ENCODE assay signal across 9 mouse cellular contexts in the genomic region with DNA sequence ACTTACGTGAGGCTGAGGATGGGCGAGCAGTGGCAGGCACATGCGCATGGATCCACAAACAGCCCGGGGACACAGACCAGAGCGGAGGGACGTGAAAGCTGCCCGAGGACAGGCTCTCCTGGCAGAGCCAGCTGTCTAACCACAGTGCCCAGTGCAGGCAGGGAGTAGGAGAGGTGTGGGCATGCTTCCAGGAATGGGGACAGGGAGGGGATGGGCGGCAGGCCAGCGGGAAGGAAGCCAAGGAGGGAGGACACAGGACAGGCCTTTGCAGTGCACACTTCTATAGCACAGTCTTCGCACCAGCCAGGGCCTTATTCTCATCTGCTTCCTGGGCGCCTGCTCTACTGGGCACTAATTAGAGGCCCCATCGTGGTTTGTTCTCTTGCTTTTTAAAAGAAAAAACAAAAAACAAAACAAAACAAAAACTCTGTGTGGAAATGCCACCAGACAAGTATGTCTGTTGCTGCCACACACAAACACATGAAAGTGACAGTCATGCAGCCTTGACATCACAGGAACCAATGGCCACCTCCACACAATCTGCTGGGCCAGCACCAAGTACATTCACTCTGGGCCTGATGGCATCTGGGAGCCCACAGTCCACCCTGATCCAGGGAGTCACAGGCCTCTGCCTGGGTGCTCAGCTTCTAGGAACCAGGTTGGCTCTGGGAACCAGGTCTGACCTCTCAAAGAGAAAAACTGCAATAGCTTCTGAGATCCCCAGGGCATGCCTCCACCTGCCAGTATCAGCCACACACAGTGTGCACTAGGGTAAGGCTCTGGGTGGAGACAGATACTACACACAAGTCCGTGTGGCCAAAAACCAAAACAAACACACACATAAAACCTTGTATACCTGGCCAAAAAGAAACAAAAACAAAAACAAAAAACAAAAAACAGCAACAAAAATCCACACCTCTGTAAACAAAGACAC. TPM values are rescaled to one million over a fixed set of nuclear protein-coding genes. Genes with fewer than 3 reads are reported as not detected.
DNase-seq lines count a peak whose midpoint lies in the region; ATAC-seq and TF ChIP-seq lines count a peak whose summit lies in the region.
"Had no signal": no experiment of that assay in that cellular context is flagged by ENCODE, and none has a peak within 500 bp of the region (broad histone marks: within the 10 kb centered on the region; RNA-seq: fewer than 3 reads in every experiment).

No protein-coding gene starts in this region.

- no peak for TF ChIP-seq CTCF in liver, postnatal 0 days (IDR thresholded peaks at IDR 0.05; ENCODE audit: low read depth)

- 0 out of 2 replicates have a peak, but pooled peaks cover 2% of the 10 kb centered on the region for H3K27me3 ChIP-seq in liver, postnatal 0 days (ENCODE audit: insufficient read depth, low read length)

- no peaks in the 10 kb centered on the region for H3K9me3 ChIP-seq in liver, postnatal 0 days (ENCODE audit: low read length)

- H3K4me1 ChIP-seq in liver, postnatal 0 days (ENCODE audit: insufficient read depth), result 0 out of 2 replicates have a peak, but pooled peaks cover 2% of the 10 kb centered on the region

- peak; percentile 57 for DNase-seq in liver, postnatal 0 days
- DNase-seq in liver, result no peak
- DNase-seq in cerebellum, adult 9-10 months, result peak; percentile 80
- DNase-seq in gonadal fat pad, adult 2 months (ENCODE audit: low read depth), result peak; percentile 64
- DNase-seq in layer of hippocampus, adult 18-20 months (ENCODE audit: low spot score in 2 of 2), result peak; percentile 64 to 80
- peak; percentile 88 for DNase-seq in lung, postnatal 36 days
- peak; percentile 88 for DNase-seq in urinary bladder, postnatal 14 days (ENCODE audit: low spot score)
- no peak for DNase-seq in yolk sac, embryonic 10.5 days (ENCODE audit: low spot score)

- peaks cover 37% of the 10 kb centered on the region for H3K36me3 ChIP-seq in liver, postnatal 0 days (replicated peaks; ENCODE audit: insufficient read depth, low read length)

- TF ChIP-seq EP300 in liver, postnatal 0 days (IDR thresholded peaks at IDR 0.05; ENCODE audit: low read depth), result no peak

- no peak overlapping the region for H3K27ac ChIP-seq in liver, postnatal 0 days (ENCODE audit: low read depth)

- WGBS in liver, postnatal 0 days (ENCODE audit: insufficient replicate concordance), result 84% methylated on average over 13 of the region's 13 CpGs

- H3K4me2 ChIP-seq in liver, postnatal 0 days (ENCODE audit: low read depth, low read length), result no peak overlapping the region

- no peak overlapping the region for H3K4me3 ChIP-seq in liver, postnatal 0 days (ENCODE audit: low read depth, low read length)
- H3K4me3 ChIP-seq: erythroblast, embryonic 14.5 days had no signal

- H3K9ac ChIP-seq in liver, postnatal 0 days (replicated peaks), result no peak overlapping the region

- ATAC-seq in liver, postnatal 0 days, result no peak

RNA-seq across cellular contexts. Expression of a gene that starts 20.9 kb away (rescaled TPM):
- polyA plus RNA-seq in liver, postnatal 0 days (2015; fragmentation: Nextera tagmentation; extraction: Ambion mirVana), result 24.8 and 29.0 TPM in 2 replicates
- polyA plus RNA-seq in gonadal fat pad, adult 2 months (2012; rRNA removed), result 82.3 and 97.6 TPM in 2 replicates
- total RNA-seq in layer of hippocampus, adult 18-20 months (2021), result 100 to 1,000 TPM; 179 to 196 TPM

Comparison
In these comparisons a context has a peak if more than half of its experiments do, and no peak if none do; other contexts are left out.
1. DNase-seq: peak in liver, postnatal 0 days (single experiment), cerebellum, adult 9-10 months (single experiment), gonadal fat pad, adult 2 months (single experiment), layer of hippocampus, adult 18-20 months (2 of 2), lung, postnatal 36 days (single experiment) and urinary bladder, postnatal 14 days (single experiment); none in liver (single experiment) and yolk sac, embryonic 10.5 days (single experiment).